Mouse (Mus musculus) midbrain, embryonic 16.5 days (tissue): ENCODE results near the gene Cnr1. TPM values are rescaled to one million over a fixed set of nuclear protein-coding genes. Genes with fewer than 3 reads are reported as not detected.

Experiments used
- ATAC-seq: fragments of 200-750 bp; cut with Nextera tagmentation; 2 replicates; pipeline ENCODE4 v1.8.0; 2017; ENCODE audit warnings: moderate TSS enrichment
- H3K27ac ChIP-seq: fragments of 300-500 bp; sonication (generic); 2 replicates; pipeline ENCODE4 v1.5.1; 2014; ENCODE audit warnings: mild to moderate bottlenecking, low read length, mixed read lengths
- H3K27me3 ChIP-seq: fragments of 300-500 bp; sonication (generic); 2 replicates; pipeline ENCODE4 v1.6.1; 2014; ENCODE audit warnings: low read depth, low read length, mixed read lengths; ENCODE audit not compliant: control insufficient read depth, insufficient read depth
- H3K36me3 ChIP-seq: fragments of 300-500 bp; sonication (generic); 2 replicates; pipeline ENCODE4 v1.6.1; 2014; ENCODE audit warnings: mild to moderate bottlenecking, low read length, moderate library complexity, mixed read lengths; ENCODE audit not compliant: control insufficient read depth, insufficient read depth
- H3K4me1 ChIP-seq: fragments of 300-500 bp; sonication (generic); 2 replicates; pipeline ENCODE4 v1.6.1; 2014; ENCODE audit warnings: mild to moderate bottlenecking, low read length, mixed read lengths; ENCODE audit not compliant: control insufficient read depth, insufficient read depth
- H3K4me2 ChIP-seq: fragments of 300-500 bp; sonication (generic); 2 replicates; pipeline ENCODE4 v1.6.1; 2014; ENCODE audit warnings: mild to moderate bottlenecking, low read length, mixed read lengths
- H3K4me3 ChIP-seq: fragments of 300-500 bp; sonication (generic); 2 replicates; pipeline ENCODE4 v1.5.1; 2014; ENCODE audit warnings: low read depth, mild to moderate bottlenecking, low read length, moderate library complexity, mixed read lengths
- H3K9ac ChIP-seq: fragments of 300-500 bp; sonication (generic); 2 replicates; pipeline ENCODE4 v1.6.1; 2014; ENCODE audit warnings: low read depth, low read length, mixed read lengths
- H3K9me3 ChIP-seq: fragments of 300-500 bp; sonication (generic); replicated peaks from 2 replicates; pipeline ENCODE4 v1.6.1; 2014; ENCODE audit warnings: mild to moderate bottlenecking, low read length, mixed read lengths; ENCODE audit not compliant: control insufficient read depth, poor library complexity, severe bottlenecking
- WGBS: fragments of 180-500 bp; shearing (Covaris S2); extraction: QIAGEN DNeasy Blood & Tissue Kit; methylation state at CpG from one replicate; pipeline ENCODE4 v1.1.7; 2014; 5-methylcytosine and 5-hydroxymethylcytosine counted together
- polyA plus RNA-seq: library from polyadenylated mRNA; unstranded; fragments of >200 nt; fragmentation: Nextera tagmentation; extraction: Ambion mirVana; gene quantifications from 2 replicates; pipeline ENCODE4 v1.2.1, GENCODE M21; 2015

Cnr1 gene
- polyA plus RNA-seq, result 51.7 and 51.9 TPM in 2 replicates

- Histone ChIP-seq H3K9ac (peak within 1 kb of the TSS; percentile 95), H3K4me1 (peaks cover 11% of the 10 kb centered on the region), H3K4me2 (peak within 1 kb of the TSS; percentile 85), H3K36me3 (no peaks in the 10 kb centered on the region), H3K27me3 (no peaks in the 10 kb centered on the region; the same call in 1 of the 2 replicates), H3K27ac (peak within 1 kb of the TSS; percentile 92), H3K9me3 (no peaks in the 10 kb centered on the region), H3K4me3 (peak within 1 kb of the TSS; percentile 61)
- peak; percentile 89 for ATAC-seq
- 1% methylated on average over 52 of the region's 77 CpGs for whole genome bisulfite sequencing
Observed at GRCm38 (mm10) chr4:33924234-33924888, at the start of gene Cnr1. Cnr1 (plus strand) TSS chr4:33924593.

- no peaks in the 10 kb centered on the region for H3K27me3 ChIP-seq
- H3K9me3 ChIP-seq, result peaks cover 6% of the 10 kb centered on the region; the same call in 1 of the 2 replicates
- H3K36me3 ChIP-seq, result no peaks in the 10 kb centered on the region
- H3K27ac ChIP-seq, result no peak overlapping the region
- H3K4me1 ChIP-seq, result no peaks in the 10 kb centered on the region
- no peak overlapping the region for H3K4me3 ChIP-seq
- H3K9ac ChIP-seq, result no peak overlapping the region
- H3K4me2 ChIP-seq, result no peak overlapping the region
- 93% methylated on average over 3 of the region's 3 CpGs for WGBS
- ATAC-seq, result no peak
Observed at GRCm38 (mm10) chr4:33879944-33880343, 44.4 kb upstream of the Cnr1 start.

- H3K4me3 ChIP-seq, result no peak overlapping the region
- H3K9ac ChIP-seq, result no peak overlapping the region
- H3K4me1 ChIP-seq, result no peaks in the 10 kb centered on the region
- no peaks in the 10 kb centered on the region for H3K27me3 ChIP-seq
- WGBS, result 78% methylated on average over 3 of the region's 3 CpGs
- no peaks in the 10 kb centered on the region for H3K36me3 ChIP-seq
- H3K9me3 ChIP-seq, result peaks cover 6% of the 10 kb centered on the region; the same call in 1 of the 2 replicates
- no peak for ATAC-seq
- no peak overlapping the region for H3K4me2 ChIP-seq
- no peak overlapping the region for H3K27ac ChIP-seq
Observed at GRCm38 (mm10) chr4:33886026-33886425, 38.4 kb upstream of the Cnr1 start.

- no peak overlapping the region for H3K4me3 ChIP-seq
- no peaks in the 10 kb centered on the region for H3K27me3 ChIP-seq
- no peak for ATAC-seq
- H3K27ac ChIP-seq, result no peak overlapping the region
- 87% methylated on average over 2 of the region's 2 CpGs for WGBS
- no peaks in the 10 kb centered on the region for H3K4me1 ChIP-seq
- H3K36me3 ChIP-seq, result no peaks in the 10 kb centered on the region
- no peak overlapping the region for H3K4me2 ChIP-seq
- H3K9me3 ChIP-seq, result no peaks in the 10 kb centered on the region
- no peak overlapping the region for H3K9ac ChIP-seq
Observed at GRCm38 (mm10) chr4:33889976-33890375, 34.4 kb upstream of the Cnr1 start.

- no peak for ATAC-seq
- Histone ChIP-seq H3K36me3 (no peaks in the 10 kb centered on the region), H3K4me2 (no peak overlapping the region), H3K27ac (no peak overlapping the region), H3K9ac (no peak overlapping the region), H3K9me3 (no peaks in the 10 kb centered on the region), H3K4me1 (no peaks in the 10 kb centered on the region), H3K27me3 (no peaks in the 10 kb centered on the region), H3K4me3 (no peak overlapping the region)
- 59% methylated on average over 7 of the region's 7 CpGs for WGBS
Observed at GRCm38 (mm10) chr4:33892178-33892869, 32.1 kb upstream of the Cnr1 start.

GRCm38 (mm10) chr4:33893841-33894240 is 30.6 kb upstream of the Cnr1 start:
- Histone ChIP-seq H3K36me3 (no peaks in the 10 kb centered on the region), H3K9me3 (no peaks in the 10 kb centered on the region), H3K27ac (no peak overlapping the region), H3K9ac (no peak overlapping the region), H3K4me3 (no peak overlapping the region), H3K4me2 (no peak overlapping the region), H3K27me3 (no peaks in the 10 kb centered on the region), H3K4me1 (no peaks in the 10 kb centered on the region)
- no peak for ATAC-seq
- 75% methylated on average over 7 of the region's 7 CpGs for WGBS

GRCm38 (mm10) chr4:33895046-33895445 is 29.3 kb upstream of the Cnr1 start:
- Histone ChIP-seq H3K27ac (no peak overlapping the region), H3K4me1 (no peaks in the 10 kb centered on the region), H3K27me3 (no peaks in the 10 kb centered on the region), H3K9me3 (no peaks in the 10 kb centered on the region), H3K9ac (no peak overlapping the region), H3K36me3 (no peaks in the 10 kb centered on the region), H3K4me3 (no peak overlapping the region), H3K4me2 (no peak overlapping the region)
- no peak for ATAC-seq
- 81% methylated on average over 8 of the region's 8 CpGs for WGBS

GRCm38 (mm10) chr4:33895491-33895890 is 28.9 kb upstream of the Cnr1 start:
- H3K4me1 ChIP-seq, result no peaks in the 10 kb centered on the region
- H3K4me2 ChIP-seq, result no peak overlapping the region
- H3K27me3 ChIP-seq, result no peaks in the 10 kb centered on the region
- no peaks in the 10 kb centered on the region for H3K36me3 ChIP-seq
- H3K9ac ChIP-seq, result no peak overlapping the region
- no peaks in the 10 kb centered on the region for H3K9me3 ChIP-seq
- H3K4me3 ChIP-seq, result no peak overlapping the region
- no peak overlapping the region for H3K27ac ChIP-seq
- 96% methylated on average over 2 of the region's 2 CpGs for WGBS
- ATAC-seq, result no peak

GRCm38 (mm10) chr4:33901659-33902058 is 22.7 kb upstream of the Cnr1 start:
- no peak overlapping the region for H3K4me2 ChIP-seq
- no peak overlapping the region for H3K9ac ChIP-seq
- H3K9me3 ChIP-seq, result no peaks in the 10 kb centered on the region
- H3K4me3 ChIP-seq, result no peak overlapping the region
- no peaks in the 10 kb centered on the region for H3K27me3 ChIP-seq
- no peaks in the 10 kb centered on the region for H3K4me1 ChIP-seq
- no peaks in the 10 kb centered on the region for H3K36me3 ChIP-seq
- WGBS, result 89% methylated on average over 3 of the region's 3 CpGs
- no peak overlapping the region for H3K27ac ChIP-seq
- ATAC-seq, result no peak
